Mouse (Mus musculus) ES-E14 (cell line): ENCODE measurements at regions not wholly inside any gene's neighbourhood (a gene's known extent, or its start where the extent isn't known, plus 50 kb on each side); places are given as distances from the start of the nearest gene placed in this dataset.

Experiments used
- CHD2 ChIP-seq: IDR thresholded peaks from 2 replicates; pipeline ENCODE4 v1.6.1; 2014; ENCODE audit warnings: mild to moderate bottlenecking, low read depth, low read length, inconsistent platforms
- HCFC1 ChIP-seq: IDR thresholded peaks from 2 replicates; pipeline ENCODE4 v1.6.1; 2012; ENCODE audit warnings: low read length, inconsistent platforms, borderline replicate concordance; ENCODE audit not compliant: insufficient read depth

GRCm38 (mm10) chr10:117555044-117555443, 74.3 kb upstream of the Cpm start:
- TF ChIP-seq CHD2 (no peak), HCFC1 (no peak)
